Mouse (Mus musculus): Measurements from ENCODE around the gene Slc23a2.

The Slc23a2 gene

DNA sequence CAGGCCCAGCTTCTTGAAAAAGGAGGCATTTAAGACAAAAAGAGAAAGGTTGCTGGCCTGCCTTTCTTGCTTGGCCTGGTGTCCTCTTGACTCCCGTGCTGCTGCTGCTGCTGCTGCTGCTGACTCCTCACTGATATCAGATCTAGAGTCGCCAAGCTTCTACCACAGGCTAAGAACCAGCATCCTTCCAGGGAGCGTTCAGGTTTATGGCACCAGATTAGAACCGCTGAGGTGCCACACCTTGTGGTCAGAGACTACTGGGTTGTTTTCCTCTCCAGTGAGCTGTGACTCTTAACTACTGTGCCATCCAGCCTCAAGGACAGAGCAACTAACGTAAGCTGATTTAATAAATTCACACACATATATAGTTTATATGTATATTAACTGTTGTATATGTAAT lies 93.1 kb downstream of the Slc23a2 start:
- in situ Hi-C loops (cut with MboI, MseI) = no loop called here

DNA sequence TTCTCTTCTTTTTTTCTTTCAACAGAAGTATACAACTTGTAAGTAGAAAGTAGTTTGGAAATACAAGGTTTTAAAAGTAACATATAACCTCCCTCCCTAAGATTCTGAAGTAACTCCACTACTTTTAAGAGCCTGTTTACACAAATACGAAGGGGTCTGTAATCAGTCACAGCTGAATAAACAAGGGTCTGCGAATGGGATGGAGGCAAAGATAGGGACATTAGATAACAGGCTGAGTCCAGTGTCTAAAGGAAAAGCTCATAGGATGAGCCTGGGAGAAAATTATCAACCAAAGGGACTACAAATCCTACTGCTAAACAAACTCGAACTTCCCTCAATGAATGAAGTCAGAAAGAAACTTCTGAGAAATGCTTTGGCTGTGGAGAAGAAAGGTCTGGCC lies 95.0 kb downstream of the Slc23a2 start:
- in situ Hi-C loops (cut with MboI, MseI) = no loop called here

DNA sequence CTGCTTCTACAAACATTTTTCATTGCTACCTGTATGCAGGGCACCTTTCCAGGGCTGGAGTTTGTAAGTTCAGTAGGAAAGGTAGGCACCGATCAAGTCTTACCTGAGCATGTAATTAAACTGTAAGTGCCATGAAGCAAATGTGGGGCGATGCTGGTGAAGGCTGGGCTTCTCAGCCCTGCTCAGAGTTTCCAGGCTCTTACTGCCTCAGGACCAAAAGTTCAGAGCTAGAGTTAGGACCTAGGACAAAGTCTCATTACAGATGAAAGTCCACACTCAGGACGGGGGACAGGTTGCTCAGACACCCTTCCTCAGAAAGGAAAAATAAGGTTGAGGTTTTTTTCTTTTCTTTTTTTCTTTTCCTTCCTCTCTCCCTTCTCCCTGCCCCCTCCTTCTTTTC lies 95.4 kb downstream of the Slc23a2 start:
- in situ Hi-C loops (cut with MboI, MseI) = no loop called here

DNA sequence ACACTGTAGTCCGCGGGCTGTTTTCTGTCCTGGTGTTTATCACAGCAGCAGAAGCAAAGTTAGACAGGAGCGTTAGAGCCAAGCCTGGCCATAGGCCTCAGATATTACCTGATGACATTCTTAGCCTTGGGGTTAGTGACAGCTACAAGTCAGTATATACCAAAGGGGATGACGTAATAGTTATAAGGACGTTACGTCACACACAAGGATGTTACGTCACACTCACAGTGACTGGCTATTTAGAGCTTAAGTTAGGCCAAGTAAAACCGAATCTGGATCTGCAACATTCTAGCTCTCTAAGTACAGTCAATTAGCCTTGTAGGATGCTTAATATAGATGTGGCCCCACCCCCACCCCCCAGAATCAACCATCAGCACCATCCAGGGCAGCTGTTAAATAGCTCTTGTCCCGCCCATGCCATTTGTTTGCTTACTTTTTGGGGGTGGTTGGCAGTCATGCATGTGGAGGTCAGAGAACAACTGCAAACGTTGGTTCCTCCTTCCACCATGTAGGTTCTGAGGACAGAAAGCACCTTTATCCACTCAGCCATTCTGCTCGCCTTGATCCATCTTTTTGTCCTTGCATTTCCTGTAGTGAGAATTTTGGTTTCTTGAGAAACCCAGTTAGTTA lies 96.7 kb downstream of the Slc23a2 start:
- in situ Hi-C loops (cut with MboI, MseI) = no loop called here

DNA sequence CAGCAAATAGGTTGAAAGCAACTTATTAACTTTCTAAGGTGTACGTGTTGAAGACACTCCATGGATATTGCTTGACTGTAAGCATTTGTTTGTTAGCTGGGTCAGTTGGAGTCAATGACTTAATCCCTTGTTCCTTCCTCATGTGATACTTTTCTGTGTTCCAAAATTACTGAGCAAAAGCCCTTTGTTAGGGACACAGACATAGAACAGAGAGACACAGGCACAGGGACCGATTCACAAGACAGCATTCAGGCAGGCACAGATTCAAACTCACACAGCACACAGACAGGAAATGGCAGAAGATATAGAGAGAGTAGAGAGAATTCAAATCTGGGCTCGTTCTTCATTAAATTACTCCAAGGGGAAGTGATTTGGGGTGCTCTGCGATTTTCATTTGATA lies 97.5 kb downstream of the Slc23a2 start:
- in situ Hi-C loops (cut with MboI, MseI) = no loop called here

DNA sequence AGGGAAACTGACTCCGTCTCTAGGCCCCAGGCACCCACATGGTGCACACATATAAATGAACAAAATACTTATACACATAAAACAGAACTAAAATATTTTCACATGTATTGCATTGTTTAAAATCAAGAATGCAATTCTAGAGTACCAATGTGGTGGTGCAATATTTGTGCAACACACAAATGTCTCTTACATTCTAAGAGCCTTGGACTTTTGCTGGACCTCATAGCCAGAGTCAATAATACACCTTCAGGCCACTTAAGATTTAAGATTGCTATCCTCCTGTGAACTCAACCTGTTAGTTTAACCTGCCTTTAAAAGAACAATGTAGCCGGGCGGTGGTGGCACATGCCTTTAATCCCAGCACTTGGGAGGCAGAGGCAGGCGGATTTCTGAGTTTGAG lies 98.2 kb downstream of the Slc23a2 start:
- in situ Hi-C loops (cut with MboI, MseI) = no loop called here

DNA sequence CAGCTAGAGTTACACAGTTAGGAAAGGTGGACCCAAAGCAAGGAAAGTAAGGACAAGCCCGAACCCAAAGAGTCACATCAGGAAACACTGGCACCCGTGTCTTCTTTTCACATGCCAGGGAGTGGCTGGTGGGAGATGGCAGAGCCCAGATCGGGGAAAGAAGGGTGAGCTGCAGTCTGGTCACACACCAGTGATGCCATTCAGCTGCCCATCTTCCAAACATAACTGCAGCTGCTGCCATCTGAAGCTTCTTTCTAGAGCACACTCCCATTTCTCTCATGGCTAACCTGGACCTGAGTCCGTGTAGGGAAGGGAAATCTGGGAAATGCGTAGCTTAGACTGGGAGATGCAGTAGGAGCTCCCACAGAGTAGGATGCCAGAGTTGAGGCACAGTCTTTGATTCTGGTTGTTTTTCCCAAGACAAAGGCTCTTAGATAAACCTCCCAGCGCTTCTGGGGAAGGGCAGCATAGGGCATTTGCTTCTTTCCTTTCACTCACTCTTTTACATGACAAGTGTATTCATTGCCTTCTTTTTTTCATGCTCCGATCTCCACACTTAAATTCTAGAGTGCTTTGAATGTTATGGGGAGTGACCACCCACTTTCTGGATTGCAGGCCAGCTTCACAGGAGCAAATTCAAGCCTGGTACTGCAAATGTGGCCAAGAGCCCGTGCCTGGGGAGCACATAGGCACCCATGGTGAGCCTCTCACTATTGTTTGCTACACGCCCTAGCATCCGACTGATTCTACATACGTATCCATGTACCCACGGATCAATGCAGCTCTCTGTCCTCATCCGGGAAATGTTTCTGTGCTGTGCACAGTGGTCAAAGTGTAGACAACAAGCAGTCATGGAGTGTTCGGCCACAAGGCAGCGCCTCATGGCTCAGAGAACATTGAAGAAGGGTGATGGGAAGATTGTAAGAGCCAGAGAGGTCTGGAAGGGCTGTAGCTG lies 100.3 kb downstream of the Slc23a2 start:
- in situ Hi-C loops (cut with MboI, MseI) = no loop called here

DNA sequence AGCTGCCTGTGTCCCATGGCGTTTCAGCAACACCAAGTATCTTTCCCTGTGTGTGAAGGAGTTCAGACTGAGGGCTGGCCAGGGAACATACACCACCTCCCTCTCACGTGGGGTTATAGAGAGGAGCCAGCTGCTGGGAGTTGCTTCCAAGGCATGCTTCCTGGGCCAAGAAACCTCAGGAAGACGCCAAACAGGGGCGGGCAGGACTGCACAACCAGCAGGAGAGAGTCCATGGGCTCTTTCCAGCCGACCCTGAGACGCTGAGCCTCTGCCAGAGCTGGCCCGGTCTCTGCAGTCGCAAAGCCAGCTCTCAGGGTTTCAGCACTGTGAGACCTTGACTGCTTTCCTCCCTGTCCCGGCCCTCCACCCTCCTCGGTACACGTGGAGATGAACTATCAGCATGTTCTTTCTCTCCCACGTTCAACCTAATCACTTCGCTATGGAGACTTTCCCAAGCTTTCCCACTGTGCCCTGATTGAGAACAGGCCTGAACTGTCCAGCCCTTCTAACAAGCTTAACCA lies 101.7 kb downstream of the Slc23a2 start:
- in situ Hi-C loops (cut with MboI, MseI) = no loop called here

DNA sequence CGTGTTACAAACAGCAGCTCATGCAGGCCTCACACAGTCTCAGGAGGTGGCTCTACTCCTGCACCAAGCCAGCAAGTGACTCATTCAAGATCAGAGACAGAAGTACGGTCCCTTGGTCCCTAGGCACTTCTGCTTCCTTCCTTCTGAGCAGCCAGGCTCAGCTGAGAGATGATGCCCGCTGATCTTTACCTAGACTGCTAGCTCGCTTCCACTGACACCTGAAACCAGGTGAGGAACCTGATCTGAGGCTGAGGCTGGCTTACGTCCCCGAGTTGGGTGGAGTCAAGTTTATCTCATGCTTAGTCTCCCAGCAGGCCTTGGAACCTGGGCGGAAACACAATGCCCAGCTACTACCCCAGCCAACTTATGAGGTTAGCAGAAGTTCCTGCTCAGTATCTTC lies 105.0 kb downstream of the Slc23a2 start:
- in situ Hi-C loops (cut with MboI, MseI) = no loop called here

DNA sequence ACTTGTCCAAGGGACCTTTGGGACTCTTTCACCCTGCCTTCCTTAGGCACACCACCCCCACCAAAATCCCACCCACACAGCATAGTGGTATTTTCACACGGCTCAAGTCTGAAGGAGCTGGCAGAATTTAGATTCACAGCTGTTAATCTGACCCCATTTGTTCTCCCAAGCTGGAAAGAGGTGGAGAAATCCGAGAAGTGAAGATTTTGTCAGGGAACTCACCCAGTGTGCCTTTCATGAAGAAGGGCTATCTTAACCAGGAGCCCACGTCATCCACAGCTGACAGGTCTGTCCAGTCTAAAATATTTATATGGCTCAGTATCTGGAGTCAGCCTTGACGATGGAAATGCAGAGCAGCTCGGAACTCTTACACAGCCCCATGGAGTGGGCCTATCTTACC lies 108.6 kb downstream of the Slc23a2 start:
- in situ Hi-C loops (cut with MboI, MseI) = no loop called here

DNA sequence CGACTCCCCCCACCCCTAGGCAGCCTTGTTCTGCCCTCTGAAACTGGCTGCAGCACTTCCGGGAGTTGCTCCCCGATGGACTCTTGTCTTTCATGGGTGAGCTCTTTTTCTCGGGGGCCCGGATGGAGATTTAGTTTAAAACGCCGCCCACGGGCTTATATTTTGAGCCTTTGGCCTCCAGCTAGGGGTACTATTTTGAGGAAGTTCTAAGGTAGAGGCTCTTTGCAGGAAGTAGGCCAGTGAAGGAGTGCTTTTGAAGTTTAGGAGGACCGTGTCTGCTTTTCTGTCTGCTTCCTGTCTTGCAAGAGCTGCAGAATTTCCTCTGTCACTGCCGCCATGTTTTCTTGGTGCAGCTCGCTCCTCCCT lies 109.5 kb downstream of the Slc23a2 start:
- in situ Hi-C loops (cut with MboI, MseI) = no loop called here

DNA sequence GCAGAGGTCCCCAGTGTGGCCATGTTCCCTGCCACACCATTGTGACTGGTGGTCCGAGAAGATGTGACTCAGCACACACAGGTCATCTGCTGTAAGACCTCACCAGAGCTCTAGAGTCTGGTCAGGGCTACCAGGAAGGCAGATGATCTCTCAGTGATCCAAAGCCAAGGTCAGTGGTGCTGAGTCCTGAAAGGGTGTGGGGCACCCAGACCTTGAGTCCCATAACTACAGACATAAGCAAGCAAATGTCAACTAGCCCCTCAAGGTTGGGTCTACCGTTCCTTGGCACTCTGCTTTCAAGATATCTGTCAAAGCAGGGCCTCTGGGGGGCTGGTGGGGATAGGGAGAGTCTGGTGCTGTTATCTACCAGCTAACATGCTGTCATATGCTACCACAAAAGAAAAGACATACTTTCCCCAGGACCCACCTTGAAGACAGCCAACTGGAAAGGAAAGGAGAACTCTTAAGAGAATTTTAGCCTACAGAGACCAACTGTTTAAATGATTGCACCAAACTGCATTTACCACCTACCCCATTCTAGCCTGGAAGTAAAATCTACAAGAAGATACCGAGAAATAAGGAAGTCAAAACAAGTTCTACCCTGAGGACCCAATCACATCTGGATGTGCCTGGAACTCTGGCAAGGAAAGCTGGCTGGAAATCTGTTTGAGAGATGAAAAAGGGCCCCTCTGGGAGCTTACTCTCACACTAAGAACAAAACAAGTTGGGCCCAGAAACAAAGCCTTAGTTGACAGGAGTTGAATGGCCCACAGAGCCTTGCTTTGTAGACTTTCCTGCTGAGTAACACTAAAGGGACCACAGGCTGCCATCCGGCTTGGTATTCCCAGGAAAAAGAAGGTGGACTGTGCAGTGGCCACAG lies 110.1 kb downstream of the Slc23a2 start:
- in situ Hi-C loops (cut with MboI, MseI) = no loop called here

DNA sequence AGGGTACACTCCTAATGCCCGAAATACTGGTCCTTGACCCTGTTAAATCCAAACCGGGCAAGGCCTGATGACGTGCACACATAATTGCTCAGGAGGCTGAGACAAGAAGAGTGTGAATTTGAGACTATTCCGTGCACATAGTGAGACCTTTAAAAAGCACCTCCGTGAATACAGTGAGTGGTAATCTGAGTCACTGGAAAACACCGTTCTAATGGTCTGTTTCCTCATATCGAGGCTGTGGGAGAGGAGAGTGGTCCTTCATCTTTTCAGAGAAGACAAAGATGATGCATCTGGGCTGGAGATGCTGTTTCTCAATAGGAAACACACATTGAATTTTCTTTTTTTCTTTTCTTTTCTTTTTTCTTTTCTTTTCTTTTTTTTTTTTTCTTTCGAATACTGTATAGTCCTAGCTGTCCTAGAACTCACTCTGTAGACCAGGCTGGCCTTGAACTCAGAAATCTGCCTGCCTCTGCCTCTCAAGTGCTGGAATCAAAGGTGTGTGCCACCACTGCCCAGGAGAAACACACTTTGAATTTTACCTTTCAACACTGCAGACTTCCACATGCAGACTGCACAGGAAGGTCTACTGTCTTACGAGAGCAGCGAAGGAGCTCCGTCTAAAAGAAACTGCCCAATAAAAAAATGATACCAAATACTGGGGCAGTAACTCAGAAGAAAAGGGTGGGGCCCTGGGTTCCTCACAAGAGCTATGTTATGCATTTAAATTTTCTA lies 113.4 kb downstream of the Slc23a2 start:
- in situ Hi-C loops (cut with MboI, MseI) = no loop called here

DNA sequence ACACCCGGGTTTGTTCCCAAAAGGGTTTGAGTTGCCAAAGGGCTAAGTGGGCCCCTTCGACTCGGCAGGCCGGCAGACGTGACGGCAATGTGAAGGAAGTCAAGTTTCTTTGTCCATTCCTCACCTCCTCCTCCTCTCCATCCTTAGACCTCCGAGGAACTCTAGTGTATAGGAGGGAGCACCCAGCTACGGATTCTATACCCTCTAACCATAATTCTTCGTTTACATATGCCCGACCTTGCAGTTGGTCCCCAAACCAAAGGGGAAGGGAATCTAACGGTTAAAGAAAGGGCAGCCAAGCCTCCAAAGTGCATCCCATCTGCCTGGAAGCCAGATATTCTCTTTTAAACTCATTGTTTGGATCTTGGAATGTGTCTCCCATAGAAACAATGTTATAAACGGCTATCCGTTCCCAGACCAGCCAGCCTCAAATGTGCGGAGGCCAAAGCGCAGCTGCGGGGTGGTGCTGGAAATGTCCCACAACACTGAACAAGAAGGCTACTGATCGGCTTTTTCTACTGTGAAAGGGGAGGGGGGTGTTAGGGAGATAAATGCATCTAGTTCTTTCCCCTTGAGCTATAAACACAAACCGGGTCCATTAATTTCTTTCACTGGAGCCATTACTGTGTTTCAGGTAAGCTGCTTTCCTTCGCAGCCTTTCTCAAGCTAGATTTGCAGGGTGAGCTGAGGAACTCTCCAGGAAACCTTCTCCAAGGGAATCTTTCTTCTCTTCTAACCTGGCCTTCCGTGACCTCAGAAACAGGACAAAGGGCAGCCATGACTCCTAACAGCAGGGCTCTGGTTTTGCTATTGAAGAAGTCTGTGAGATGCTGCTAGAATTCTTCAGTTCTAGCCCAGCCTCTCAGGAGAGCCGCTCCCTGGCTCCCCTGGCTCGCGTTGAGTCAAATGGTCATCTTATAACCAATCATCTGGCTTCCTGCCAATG lies 114.2 kb downstream of the Slc23a2 start:
- in situ Hi-C loops (cut with MboI, MseI) = no loop called here

DNA sequence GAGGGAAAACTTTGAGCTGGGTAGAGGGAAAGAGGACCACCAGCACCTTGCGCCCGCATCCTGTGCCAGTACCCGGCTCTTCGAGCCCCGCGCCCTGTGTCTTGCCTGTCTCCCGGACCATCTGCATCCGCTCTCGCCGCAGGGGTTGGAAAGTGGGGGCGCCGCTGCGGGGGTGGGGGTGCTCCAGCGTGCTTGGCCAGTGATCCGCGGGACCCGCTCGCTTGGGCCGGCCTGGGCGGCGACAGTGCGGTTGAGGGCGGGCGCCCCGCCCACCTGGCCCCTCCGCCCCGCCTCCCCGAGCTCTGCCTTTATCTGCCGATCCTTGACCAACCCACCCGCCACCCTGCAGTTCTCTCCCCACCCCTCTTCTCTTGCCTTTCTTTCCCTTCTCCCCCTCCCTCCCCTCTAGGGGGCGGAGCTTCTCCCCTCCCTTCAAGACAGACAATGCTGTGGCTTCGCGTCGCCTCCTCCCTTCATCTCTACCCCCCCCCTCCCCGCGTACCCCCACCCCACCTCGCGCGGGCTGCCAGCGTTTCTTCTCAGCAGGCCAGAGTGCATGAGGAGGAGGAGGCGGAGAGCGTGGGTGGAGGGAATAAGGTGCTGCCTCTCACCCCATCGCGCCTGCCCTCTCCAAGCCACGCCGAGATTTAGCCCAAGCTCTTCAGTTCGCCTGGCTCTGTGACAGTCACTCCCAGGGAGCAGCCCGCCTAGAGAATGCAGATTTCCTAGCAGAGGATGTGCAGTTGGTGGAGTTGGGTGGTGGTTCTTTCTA lies 115.1 kb downstream of the Slc23a2 start, which contains the start of gene Rassf2:
Gene Rassf2, minus strand, starts transcription at position 613 of the 772 bp plus-strand sequence.
- in situ Hi-C loops (cut with MboI, MseI) = no loop called here

DNA sequence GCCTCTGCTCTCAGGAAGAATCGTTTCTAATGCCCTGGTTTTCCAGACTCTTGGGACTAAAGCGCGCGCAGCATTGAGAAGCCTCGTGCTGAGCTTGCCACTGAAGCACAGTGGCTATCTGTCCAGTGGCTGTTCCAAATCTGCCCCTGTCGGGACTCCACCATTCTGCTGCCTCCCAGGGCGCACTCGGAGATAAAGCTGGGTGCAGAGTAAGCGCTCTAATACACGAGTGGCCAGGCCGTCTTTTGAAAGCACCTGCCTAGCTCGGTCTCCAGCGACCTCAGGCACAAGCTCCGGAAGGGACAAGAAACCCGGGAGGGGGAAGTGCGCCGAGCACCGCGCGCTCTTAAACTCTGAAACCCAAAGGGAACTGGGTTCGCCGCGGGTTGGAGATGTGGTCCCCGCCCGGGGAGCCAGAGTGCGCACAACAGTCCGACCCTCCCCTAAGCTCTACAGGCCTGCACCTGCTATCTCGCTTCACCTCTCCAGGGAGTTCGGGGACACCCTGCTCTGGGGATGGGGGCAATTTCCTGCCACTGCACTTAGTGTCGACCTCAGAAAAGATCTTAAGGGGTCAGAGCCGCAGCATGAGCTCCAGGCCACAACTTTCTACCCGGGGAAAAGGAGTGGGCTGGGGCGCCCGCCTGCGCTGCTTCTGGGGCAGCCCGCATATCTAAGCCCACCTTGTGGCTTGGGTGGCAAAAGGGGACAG lies 115.9 kb downstream of the Slc23a2 start:
- in situ Hi-C loops (cut with MboI, MseI) = no loop called here

DNA sequence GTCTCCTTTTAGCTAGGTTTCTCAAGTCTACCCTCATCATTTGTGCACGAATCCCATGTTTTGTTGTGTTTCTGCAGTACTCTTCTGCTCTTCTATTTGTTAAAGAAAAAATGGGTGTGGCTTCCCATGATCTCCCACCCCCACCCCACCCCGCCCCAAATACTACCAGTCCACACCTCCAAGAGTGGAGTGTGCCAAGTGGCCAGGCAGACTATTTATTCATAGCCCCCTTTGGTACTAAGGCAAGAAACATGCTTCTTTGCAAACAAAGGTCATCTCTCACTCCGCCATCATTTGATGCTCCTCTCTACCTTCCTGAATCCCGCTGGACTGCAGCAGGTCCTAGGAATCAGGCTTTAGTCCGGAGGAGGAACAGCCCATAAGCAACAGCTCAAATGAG lies 116.8 kb downstream of the Slc23a2 start:
- in situ Hi-C loops (cut with MboI, MseI) = no loop called here

DNA sequence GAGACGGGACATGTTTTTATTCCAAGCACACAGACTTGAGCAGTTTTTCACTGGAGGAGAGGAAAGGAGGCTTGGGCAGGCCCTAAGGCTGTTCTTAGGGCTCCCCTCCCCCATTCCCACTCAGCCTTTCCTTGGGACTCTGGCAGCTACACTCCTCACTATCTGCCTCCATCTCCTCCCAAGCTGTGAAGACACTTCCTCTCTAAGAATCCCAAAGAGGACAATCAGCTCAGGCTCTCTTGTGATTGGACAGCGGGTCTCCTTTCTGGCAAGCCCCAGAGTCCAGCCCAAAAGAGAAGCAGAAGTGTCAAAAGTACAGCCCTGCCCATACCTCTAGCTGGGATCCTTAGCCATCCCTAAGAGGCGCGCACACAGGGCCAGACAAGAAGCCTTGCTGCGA lies 117.5 kb downstream of the Slc23a2 start:
- in situ Hi-C loops (cut with MboI, MseI) = no loop called here

DNA sequence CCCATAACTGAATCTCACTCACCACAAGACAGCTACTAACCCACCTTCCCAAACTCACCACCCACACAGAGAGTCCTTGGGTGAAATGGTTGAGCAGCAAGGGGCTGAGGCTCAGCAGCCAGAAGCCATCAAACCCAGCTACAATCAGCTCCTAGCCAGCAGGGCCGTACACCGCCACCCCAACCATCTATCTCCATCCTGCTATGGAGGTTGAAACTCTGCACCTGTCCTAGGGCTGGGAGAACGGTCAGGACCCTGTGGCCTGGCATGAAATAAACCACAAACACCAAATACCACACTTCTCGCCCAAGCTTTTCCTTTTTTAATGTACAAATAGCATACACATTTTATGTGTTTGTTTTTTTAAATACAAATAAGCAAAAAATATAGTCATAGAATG lies 120.9 kb downstream of the Slc23a2 start:
- in situ Hi-C loops (cut with MboI, MseI) = loop anchor here (25.0 kb wide), 1 partner anchor 1387 kb away; the partner anchor contains the start of genes Fastkd5, Lzts3 and Ubox5

All from T-helper 1 cell (primary cell).